Mouse (Mus musculus) megakaryocyte-erythroid progenitor cell, adult 5-6 weeks (primary cell): ENCODE measurements around the gene BC067074. TPM values are rescaled to one million over a fixed set of nuclear protein-coding genes. Genes with fewer than 3 reads are reported as not detected.
"Not testable (repeated sequence)": the region's sequence is repeated elsewhere in the genome, so short reads cannot be mapped to it uniquely, and the experiment has no call there.

Experiments used
- ATAC-seq: replicated peaks from 2 replicates; pipeline ENCODE4 v1.8.0; 2016; ENCODE audit warnings: mild to moderate bottlenecking, inconsistent platforms; ENCODE audit not compliant: severe bottlenecking, poor library complexity, low FRiP score, low TSS enrichment
- total RNA-seq, 2 experiments: library from RNA; stranded (forward) in 1 of 2; stranded (reverse) in 1 of 2; fragments of 200-1000, 215-1000 nt in 1 of 2; fragments of >200 nt in 1 of 2; fragmentation: Nextera tagmentation in 1 of 2; gene quantifications; 2 replicates each; pipeline ENCODE4 v1.2.3; 2014 to 2017

The BC067074 gene
- total RNA-seq (2014; fragmentation: Nextera tagmentation) (not detected in 2 replicates), total RNA-seq (2017) (not detected in 2 replicates)

GRCm38 (mm10) chr13:113292975-113293706 is at the start of gene BC067074:
TSS of gene BC067074 (plus strand) at chr13:113293159.
- ATAC-seq = peak; percentile 56

- ATAC-seq = no peak
These were observed 47.9 kb upstream of the BC067074 start for GRCm38 (mm10) chr13:113245025-113245424.

- ATAC-seq = not testable (repeated sequence)
These were observed 40.4 kb upstream of the BC067074 start for GRCm38 (mm10) chr13:113252580-113252979.

- ATAC-seq = no peak
These were observed 36.2 kb upstream of the BC067074 start for GRCm38 (mm10) chr13:113256766-113257165.

GRCm38 (mm10) chr13:113257190-113257589 is 35.8 kb upstream of the BC067074 start:
- no peak for ATAC-seq

GRCm38 (mm10) chr13:113259237-113259636 is 33.7 kb upstream of the BC067074 start:
- no peak for ATAC-seq

- ATAC-seq = no peak
These were observed 30.1 kb upstream of the BC067074 start for GRCm38 (mm10) chr13:113262822-113263221.

GRCm38 (mm10) chr13:113265257-113265656 is 27.7 kb upstream of the BC067074 start:
- ATAC-seq = no peak

GRCm38 (mm10) chr13:113266495-113266951 is 26.4 kb upstream of the BC067074 start:
- ATAC-seq = peak; percentile 68

- no peak for ATAC-seq
These were observed 25.8 kb upstream of the BC067074 start for GRCm38 (mm10) chr13:113267204-113267603.

- ATAC-seq = peak; percentile 90
These were observed 22.9 kb upstream of the BC067074 start for GRCm38 (mm10) chr13:113269777-113270776.

GRCm38 (mm10) chr13:113271189-113271588 is 21.8 kb upstream of the BC067074 start:
- no peak for ATAC-seq

- ATAC-seq = no peak
These were observed 5.8 kb upstream of the BC067074 start for GRCm38 (mm10) chr13:113287141-113287540.

GRCm38 (mm10) chr13:113288210-113289197 is 4.5 kb upstream of the BC067074 start:
- no peak for ATAC-seq

GRCm38 (mm10) chr13:113289760-113290159 is 3.2 kb upstream of the BC067074 start:
- ATAC-seq = no peak

- ATAC-seq = no peak
These were observed 958 bp upstream of the BC067074 start for GRCm38 (mm10) chr13:113292001-113292400.

- ATAC-seq = no peak
These were observed 911 bp downstream of the BC067074 start for GRCm38 (mm10) chr13:113293707-113294432.

- no peak for ATAC-seq
These were observed 3.0 kb downstream of the BC067074 start for GRCm38 (mm10) chr13:113295817-113296485.
